Mouse (Mus musculus): Measurements from ENCODE around the gene Resf1.
"Not testable (repeated sequence)": the region's sequence is repeated elsewhere in the genome, so short reads cannot be mapped to it uniquely, and the experiment has no call there.

The Resf1 gene

DNA sequence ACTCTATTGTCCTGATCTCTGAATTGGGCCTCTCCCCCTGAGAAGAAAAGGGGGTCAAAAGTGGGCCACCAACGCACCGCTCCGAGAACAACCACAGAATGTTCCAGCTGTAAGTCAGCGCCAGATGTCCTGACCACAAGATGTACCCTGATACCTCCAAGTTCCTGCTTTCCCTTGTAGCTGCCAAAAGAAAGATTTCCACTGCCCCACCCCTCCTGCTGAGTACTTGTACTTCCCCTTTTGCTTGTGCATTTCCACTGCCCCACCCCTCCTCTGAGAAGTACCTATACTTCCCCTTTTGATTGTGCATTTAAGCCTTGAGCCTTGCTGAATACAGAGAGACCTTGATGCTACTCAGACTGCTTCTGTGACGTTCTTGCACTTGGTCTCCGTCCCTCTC is 39.0 kb downstream of the Resf1 start:
- DNase-seq = not testable (repeated sequence)

DNA sequence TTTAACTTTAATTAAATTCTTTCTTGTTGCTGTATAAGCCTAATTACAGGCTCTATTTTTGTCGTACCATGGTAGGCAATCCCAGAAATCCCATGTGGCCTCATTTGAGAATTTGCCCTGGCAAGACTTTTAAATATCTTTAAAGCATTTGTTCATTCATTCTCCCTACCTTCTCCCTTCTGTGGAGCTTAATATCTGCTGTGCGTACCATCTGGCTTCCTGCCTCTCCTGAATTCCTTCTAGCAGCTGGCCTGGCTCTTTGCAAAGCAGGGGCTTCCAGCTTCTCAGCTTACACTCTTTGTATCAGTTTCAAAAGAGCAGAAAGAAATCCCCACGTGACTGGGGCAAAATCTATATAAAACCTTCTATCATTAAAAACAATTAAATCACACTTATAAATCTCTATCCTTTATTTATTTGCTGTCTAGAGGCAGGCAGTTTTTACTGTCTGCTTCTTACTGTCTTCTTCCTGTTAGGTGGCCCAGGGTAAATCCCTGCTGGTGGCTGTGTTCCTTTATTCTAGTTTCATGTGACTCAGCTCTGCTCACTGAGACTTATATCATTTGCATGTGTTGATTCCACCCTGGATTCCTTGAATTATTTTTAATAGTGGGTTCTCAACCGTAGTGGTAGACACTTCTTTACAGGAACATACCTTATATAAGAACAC is 45.7 kb downstream of the Resf1 start:
- no peak for DNase-seq

DNA sequence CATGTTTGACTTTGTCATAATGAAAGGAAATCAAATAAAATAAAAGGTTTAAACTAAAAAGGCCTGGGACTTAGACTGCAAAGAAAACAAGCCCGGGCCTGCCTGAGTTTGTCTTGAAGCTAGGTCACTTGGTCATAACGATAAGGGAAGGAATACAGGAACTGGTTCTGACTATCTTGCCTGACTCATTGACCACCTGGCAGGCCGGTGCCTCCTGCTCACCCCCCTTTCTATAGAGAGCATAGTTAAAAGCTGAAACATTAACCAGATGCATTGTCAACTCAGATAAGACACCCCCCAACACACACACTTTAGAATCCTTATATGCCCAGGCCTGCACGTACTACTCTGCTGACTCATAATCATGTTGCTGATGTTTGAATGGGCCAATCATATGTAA is 46.6 kb downstream of the Resf1 start:
- DNase-seq = not testable (repeated sequence)

DNA sequence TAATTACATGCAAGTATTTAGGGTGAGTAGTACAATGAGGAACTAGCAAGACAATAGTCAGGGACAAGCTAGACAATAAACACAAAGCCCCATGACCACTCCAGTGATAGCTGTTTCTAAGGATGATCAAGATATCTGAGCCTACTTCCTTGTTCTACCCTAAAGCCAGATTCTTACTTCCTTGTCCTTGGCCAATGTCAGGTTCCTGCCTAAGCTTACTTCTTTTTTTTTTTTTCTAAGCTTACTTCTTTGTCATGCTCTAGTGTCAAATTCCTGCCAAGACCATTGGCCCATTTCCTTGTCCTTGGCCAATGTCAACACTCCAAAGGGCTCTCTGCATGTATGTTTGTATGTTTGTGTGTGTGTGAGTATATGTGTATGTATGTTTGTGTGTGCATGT is 47.9 kb downstream of the Resf1 start:
- no peak for DNase-seq

DNA sequence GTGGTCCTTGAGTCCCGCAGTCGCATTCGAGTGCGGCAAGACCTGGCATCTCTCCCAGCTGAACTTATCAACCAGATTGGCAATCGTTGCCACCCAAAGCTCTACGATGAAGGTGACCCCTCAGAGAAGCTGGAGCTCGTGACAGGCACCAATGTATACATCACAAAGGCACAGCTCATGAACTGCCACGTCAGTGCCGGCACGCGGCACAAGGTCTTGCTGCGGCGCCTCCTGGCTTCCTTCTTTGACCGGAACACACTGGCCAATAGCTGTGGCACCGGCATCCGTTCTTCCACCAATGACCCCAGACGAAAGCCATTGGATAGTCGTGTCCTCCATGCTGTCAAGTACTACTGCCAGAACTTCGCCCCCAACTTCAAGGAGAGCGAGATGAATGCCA is 53.3 kb downstream of the Resf1 start:
- not testable (repeated sequence) for DNase-seq

DNA sequence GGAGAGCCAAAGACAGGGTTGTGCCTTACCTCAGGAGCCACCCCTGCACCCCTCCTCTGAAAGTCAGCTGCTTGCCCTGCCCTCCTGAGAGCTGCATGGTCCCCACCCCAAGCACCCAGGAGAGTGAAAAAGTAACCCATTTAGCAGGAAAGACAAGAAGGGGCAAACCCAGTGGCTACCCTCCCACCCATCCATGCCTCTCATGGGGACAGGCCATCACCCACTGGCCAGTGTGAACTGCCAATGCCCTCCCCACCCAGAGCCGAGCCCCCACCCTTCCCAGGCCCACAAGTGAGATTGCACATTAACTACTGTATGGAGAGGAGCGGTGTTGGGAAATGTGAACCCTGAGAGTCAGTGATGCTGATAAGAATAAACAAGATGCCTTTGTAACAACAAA is 56.8 kb downstream of the Resf1 start:
- not testable (repeated sequence) for DNase-seq

DNA sequence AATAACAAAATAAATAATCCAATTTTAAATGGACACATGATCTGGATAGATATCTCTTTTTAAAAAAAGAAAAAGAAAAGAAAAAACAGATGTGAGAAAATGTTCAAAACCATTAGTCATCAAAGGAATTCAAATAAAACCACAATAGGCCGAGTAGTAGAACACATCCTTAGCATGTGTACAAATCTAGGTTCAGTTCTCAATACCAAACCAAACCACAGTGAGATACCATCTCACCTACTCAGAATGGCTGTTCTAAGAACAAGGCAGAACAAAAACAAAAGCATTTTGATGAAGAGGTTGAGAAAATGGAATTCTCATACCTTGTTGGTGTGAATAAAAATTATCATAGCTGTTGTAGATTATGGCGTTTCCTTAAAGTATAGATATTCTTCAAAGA is 57.2 kb downstream of the Resf1 start:
- no peak for DNase-seq

DNA sequence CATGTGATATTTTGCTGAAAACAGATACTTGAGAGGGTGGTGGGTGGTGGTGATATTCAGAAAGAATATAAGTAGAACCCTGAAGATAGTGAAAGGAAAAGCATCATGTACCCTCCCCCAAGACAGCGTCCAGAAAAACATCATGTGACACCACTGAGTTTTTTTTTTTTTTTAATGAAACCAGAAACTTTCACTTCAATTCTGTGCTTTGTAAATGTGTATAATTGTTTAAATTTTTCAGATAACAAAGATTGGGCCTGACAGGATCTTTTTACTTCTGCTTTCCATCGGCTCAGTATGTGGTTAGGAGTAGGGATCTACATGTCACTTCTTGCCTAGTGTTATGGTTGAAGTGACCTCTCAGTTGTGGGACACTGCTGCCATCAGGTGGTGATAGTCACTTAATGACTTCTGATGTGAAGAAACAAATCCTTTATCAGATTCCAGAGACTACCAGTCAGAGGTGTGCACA is 65.8 kb downstream of the Resf1 start:
- peak; percentile 78 for DNase-seq

DNA sequence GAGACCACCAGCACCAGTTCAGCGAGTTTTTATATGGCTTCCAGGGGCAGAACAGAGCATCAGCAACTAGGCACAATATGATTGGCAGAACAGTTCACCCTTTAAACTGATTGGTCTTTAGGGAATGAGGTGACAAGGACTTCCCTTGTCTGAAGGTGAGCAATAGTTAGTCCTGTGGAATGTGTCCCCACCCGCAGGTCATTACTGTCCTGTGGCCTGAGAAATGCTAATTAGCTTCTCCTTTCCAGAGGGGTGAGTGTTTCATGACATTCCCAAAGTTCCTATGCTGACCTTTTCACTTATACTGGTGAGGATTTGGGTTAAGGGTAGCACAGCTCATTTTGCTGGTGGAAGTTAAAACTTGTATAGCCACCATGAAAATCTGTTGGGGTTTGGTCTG is 74.3 kb downstream of the Resf1 start:
- DNase-seq = no peak
